Mouse (Mus musculus): ENCODE data around the gene Fmr1.
"Not testable (repeated sequence)": the region's sequence is repeated elsewhere in the genome, so short reads cannot be mapped to it uniquely, and the experiment has no call there.

Gene Fmr1

GRCm38 (mm10) chrX:68678333-68678740, at the start of gene Fmr1:
Gene Fmr1 (plus strand): TSS chrX:68678541.
- ATAC-seq (ENCODE audit: insufficient number of reproducible peaks, low FRiP score, low TSS enrichment), result peak; percentile 98

- ATAC-seq (ENCODE audit: insufficient number of reproducible peaks, low FRiP score, low TSS enrichment), result no peak
Measured at GRCm38 (mm10) chrX:68641603-68642002, 36.7 kb upstream of the Fmr1 start.

- no peak for ATAC-seq (ENCODE audit: insufficient number of reproducible peaks, low FRiP score, low TSS enrichment)
Measured at GRCm38 (mm10) chrX:68645154-68645919, 33.0 kb upstream of the Fmr1 start.

- ATAC-seq (ENCODE audit: insufficient number of reproducible peaks, low FRiP score, low TSS enrichment), result no peak
Measured at GRCm38 (mm10) chrX:68677508-68677907, 833 bp upstream of the Fmr1 start.

- peak; percentile 80 for ATAC-seq (ENCODE audit: insufficient number of reproducible peaks, low FRiP score, low TSS enrichment)
Measured at GRCm38 (mm10) chrX:68678815-68679486, 610 bp downstream of the Fmr1 start.

- no peak for ATAC-seq (ENCODE audit: insufficient number of reproducible peaks, low FRiP score, low TSS enrichment)
Measured at GRCm38 (mm10) chrX:68684706-68685105, 6.4 kb downstream of the Fmr1 start.

GRCm38 (mm10) chrX:68691936-68692335, 13.6 kb downstream of the Fmr1 start:
- not testable (repeated sequence) for ATAC-seq (ENCODE audit: insufficient number of reproducible peaks, low FRiP score, low TSS enrichment)

GRCm38 (mm10) chrX:68736902-68737301, 58.6 kb downstream of the Fmr1 start:
- no peak for ATAC-seq (ENCODE audit: insufficient number of reproducible peaks, low FRiP score, low TSS enrichment)

- no peak for ATAC-seq (ENCODE audit: insufficient number of reproducible peaks, low FRiP score, low TSS enrichment)
Measured at GRCm38 (mm10) chrX:68740088-68740487, 61.7 kb downstream of the Fmr1 start.

GRCm38 (mm10) chrX:68761606-68762005, 83.3 kb downstream of the Fmr1 start, which contains the start of gene Fmr1nb:
Gene Fmr1nb (plus strand): TSS chrX:68761839.
- ATAC-seq (ENCODE audit: insufficient number of reproducible peaks, low FRiP score, low TSS enrichment), result no peak
